Mouse (Mus musculus) liver, embryonic 14.5 days (tissue): ENCODE measurements at regions not wholly inside any gene's neighbourhood (a gene's known extent, or its start where the extent isn't known, plus 50 kb on each side); places are given as distances from the start of the nearest gene placed in this dataset.

ENCODE experiments used
- CTCF ChIP-seq: IDR thresholded peaks from 2 replicates; pipeline ENCODE4 v1.5.1; 2016; ENCODE audit warnings: antibody characterized with exemption, low read depth, control low read depth
- EP300 ChIP-seq: IDR thresholded peaks from 2 replicates; pipeline ENCODE4 v1.6.1; 2016; ENCODE audit warnings: antibody characterized with exemption, low read depth

GRCm38 (mm10) chr2:45693291-45694020 is 576.3 kb upstream of the Zeb2 start:
- TF ChIP-seq EP300: no peak
- TF ChIP-seq CTCF: no peak
